Mouse (Mus musculus): ENCODE data around the gene Vmn1r117.
"Not testable (repeated sequence)": the region's sequence is repeated elsewhere in the genome, so short reads cannot be mapped to it uniquely, and the experiment has no call there.

Gene Vmn1r117

GRCm38 (mm10) chr7:20884021-20884420 is at the start of gene Vmn1r117:
Gene Vmn1r117 (minus strand): TSS chr7:20884121.
- not testable (repeated sequence) for DNase-seq (ENCODE audit: inconsistent ontology term)

GRCm38 (mm10) chr7:20912247-20912646 is 28.3 kb upstream of the Vmn1r117 start, which contains the start of gene Vmn1r118:
Gene Vmn1r118 (minus strand): TSS chr7:20912347.
- DNase-seq (ENCODE audit: inconsistent ontology term) = not testable (repeated sequence)

GRCm38 (mm10) chr7:20871956-20872355 is 12.0 kb downstream of the Vmn1r117 start, which contains the start of gene Vmn1r116:
Gene Vmn1r116 (plus strand): TSS chr7:20872256.
- not testable (repeated sequence) for DNase-seq (ENCODE audit: inconsistent ontology term)

- not testable (repeated sequence) for DNase-seq (ENCODE audit: inconsistent ontology term)
These were observed 39.0 kb downstream of the Vmn1r117 start, which contains the start of gene Vmn1r115 for GRCm38 (mm10) chr7:20844885-20845284. Gene Vmn1r115 (minus strand): TSS chr7:20844985.

Measured in Muller cell, postnatal 12 days (primary cell).